Mouse (Mus musculus): ENCODE measurements around the gene Grip1.

- no peak for TF ChIP-seq POLR2A (IDR thresholded peaks at IDR 0.05; ENCODE audit: borderline replicate concordance, insufficient read depth, low read length)
- no peak for TF ChIP-seq CTCF (IDR thresholded peaks at IDR 0.05; ENCODE audit: borderline replicate concordance, insufficient read depth, low read depth, low read length)
Observed at GRCm38 (mm10) chr10:119616078-119616477, 162.4 kb downstream of the Grip1 start.
